Comparison of ENCODE assay signal across 11 mouse cellular contexts in genomic region chr7:45083300-45083890, GRCm38 (mm10). TPM values are rescaled to one million over a fixed set of nuclear protein-coding genes. Genes with fewer than 3 reads are reported as not detected.
DNase-seq lines count a peak whose midpoint lies in the region; ATAC-seq and TF ChIP-seq lines count a peak whose summit lies in the region.
"Had no signal": no experiment of that assay in that cellular context is flagged by ENCODE, and none has a peak within 500 bp of the region (broad histone marks: within the 10 kb centered on the region; RNA-seq: fewer than 3 reads in every experiment).

No protein-coding gene starts in this region.

- 0 out of 2 replicates have a peak, but pooled peaks have one; percentile 37 for TF ChIP-seq POLR2A in bone marrow, adult 2 months (IDR thresholded peaks at IDR 0.05; ENCODE audit: borderline replicate concordance, control insufficient read depth, low read depth, low read length)

- WGBS in bone marrow, adult 2 months, result 35% methylated on average over 22 of the region's 22 CpGs
- 37% methylated on average over 22 of the region's 22 CpGs for WGBS in liver, embryonic 14.5 days (ENCODE audit: insufficient replicate concordance)

- DNase-seq in layer of hippocampus, adult 2 months (ENCODE audit: low spot score in 2 of 2), result no peak
- no peak for DNase-seq in layer of hippocampus, postnatal 25 days (ENCODE audit: extremely low spot score in 1 of 2, low spot score in 1 of 2)
- DNase-seq in liver, embryonic 14.5 days (ENCODE audit: low read depth in 3 of 3, low spot score in 3 of 3), result no peak
- DNase-seq in cerebellum, adult 9-11 months, result no peak
- no peak for DNase-seq in B cell, adult 2 months
- no peak for DNase-seq in right cerebral cortex, postnatal 10 days (ENCODE audit: low spot score in 2 of 2)
- DNase-seq: cerebellum, adult 11 months; retina, postnatal 1 day had no signal

- peaks cover 50% of the 10 kb centered on the region for H3K36me3 ChIP-seq in E14TG2a.4 (ENCODE audit: insufficient read depth, low read length)
- H3K36me3 ChIP-seq in liver, embryonic 14.5 days (replicated peaks; ENCODE audit: control insufficient read depth, insufficient read depth, low read depth), result no peaks in the 10 kb centered on the region

- H3K4me3 ChIP-seq in layer of hippocampus, adult 2 months, result peak overlapping the region; percentile 13; the same call in 1 of the 2 replicates
- H3K4me3 ChIP-seq in E14TG2a.4 (replicated peaks; ENCODE audit: low read length), result peak overlapping the region; percentile 55
- peak overlapping the region; percentile 50 for H3K4me3 ChIP-seq in bone marrow, adult 2 months (replicated peaks; ENCODE audit: control insufficient read depth, low read depth, low read length)
- peak overlapping the region in 1 of 2 experiments; percentile 23; a peak in 2 of 4 replicates for H3K4me3 ChIP-seq in liver, embryonic 14.5 days (ENCODE audit: insufficient read depth in 1 of 2, low read depth in 2 of 2, low read length in 2 of 2)

- H3K27me3 ChIP-seq in E14TG2a.4 (ENCODE audit: insufficient read depth, low read length), result no peaks in the 10 kb centered on the region
- no peaks in the 10 kb centered on the region for H3K27me3 ChIP-seq in liver, embryonic 14.5 days (ENCODE audit: control insufficient read depth, insufficient read depth, low read length)

- peak overlapping the region; percentile 73; the same call in 1 of the 2 replicates for H3K27ac ChIP-seq in layer of hippocampus, adult 2 months
- peak overlapping the region; percentile 53 for H3K27ac ChIP-seq in bone marrow, adult 2 months (ENCODE audit: control insufficient read depth, insufficient read depth, low read depth, low read length, poor library complexity)
- H3K27ac ChIP-seq in liver, embryonic 14.5 days, result no peak overlapping the region

- H3K4me2 ChIP-seq in liver, embryonic 14.5 days (ENCODE audit: low read depth), result peak overlapping the region; percentile 51
- H3K4me2 ChIP-seq: hindbrain, embryonic 14.5 days had no signal

- no peaks in the 10 kb centered on the region for H3K9me3 ChIP-seq in E14TG2a.4 (ENCODE audit: low read length)
- no peaks in the 10 kb centered on the region for H3K9me3 ChIP-seq in liver, embryonic 14.5 days (ENCODE audit: control insufficient read depth, low read length)

- no peak for ATAC-seq in liver, embryonic 14.5 days (ENCODE audit: insufficient read depth)

- TF ChIP-seq CTCF in layer of hippocampus, adult 2 months (conservative IDR thresholded peaks at IDR 0.05), result no peak
- TF ChIP-seq CTCF in E14TG2a.4 (conservative IDR thresholded peaks at IDR 0.05; ENCODE audit: low read length), result no peak
- no peak for TF ChIP-seq CTCF in bone marrow, adult 2 months (IDR thresholded peaks at IDR 0.05; ENCODE audit: control insufficient read depth, insufficient read depth, low read length)
- TF ChIP-seq CTCF in liver, embryonic 14.5 days (IDR thresholded peaks at IDR 0.05; ENCODE audit: low read depth), result no peak

- TF ChIP-seq EP300 in liver, embryonic 14.5 days (IDR thresholded peaks at IDR 0.05; ENCODE audit: low read depth), result no peak

- H3K4me1 ChIP-seq in E14TG2a.4 (replicated peaks; ENCODE audit: low read depth, low read length), result peaks cover 71% of the 10 kb centered on the region
- peaks cover 3% of the 10 kb centered on the region; the same call in 1 of the 2 replicates for H3K4me1 ChIP-seq in bone marrow, adult 2 months (ENCODE audit: control insufficient read depth, insufficient read depth, low read length)
- H3K4me1 ChIP-seq in liver, embryonic 14.5 days (replicated peaks; ENCODE audit: control insufficient read depth in 2 of 2, insufficient read depth in 2 of 2, low read length in 1 of 2), result peaks cover 3 to 10% of the 10 kb centered on the region in 2 experiments; a peak in 3 of 4 replicates

- no peak overlapping the region for H3K9ac ChIP-seq in liver, embryonic 14.5 days (replicated peaks)
- H3K9ac ChIP-seq: hindbrain, embryonic 14.5 days had no signal

RNA-seq across cellular contexts. Expression of gene Rcn3, which starts 8.6 kb away (rescaled TPM):
- total RNA-seq in layer of hippocampus, adult 2 months (2021), result 10 to 100 TPM in 1 of 2 experiments, 1 to 10 TPM in 1; 7.5 to 11.7 TPM
- 1 to 10 TPM; 9.6 to 9.7 TPM for total RNA-seq in layer of hippocampus, postnatal 25 days (2021)
- 10.6 and 16.0 TPM in 2 replicates for polyA plus RNA-seq in bone marrow, adult 2 months (2011; ENCODE audit: insufficient read depth, insufficient read length, low replicate concordance, missing spikeins)
- 20.1 and 20.6 TPM in 2 replicates for polyA plus RNA-seq in liver, embryonic 14.5 days (2012; rRNA removed)
- 19.2 and 21.5 TPM in 2 replicates for polyA plus RNA-seq in liver, embryonic 14.5 days (2014; fragmentation: Nextera tagmentation; extraction: Ambion mirVana)

RNA-seq across cellular contexts. Expression of gene Fcgrt, which starts 20.3 kb away (rescaled TPM):
- 10 to 100 TPM; 17.8 to 19.0 TPM for total RNA-seq in layer of hippocampus, adult 2 months (2021)
- 10 to 100 TPM; 18.1 to 21.0 TPM for total RNA-seq in layer of hippocampus, postnatal 25 days (2021)
- polyA plus RNA-seq in bone marrow, adult 2 months (2011; ENCODE audit: insufficient read depth, insufficient read length, low replicate concordance, missing spikeins), result 13.9 and 19.1 TPM in 2 replicates
- polyA plus RNA-seq in liver, embryonic 14.5 days (2012; rRNA removed), result 14.9 and 16.3 TPM in 2 replicates
- 35.5 and 35.6 TPM in 2 replicates for polyA plus RNA-seq in liver, embryonic 14.5 days (2014; fragmentation: Nextera tagmentation; extraction: Ambion mirVana)

RNA-seq across cellular contexts. Expression of gene Prrg2, which starts 20.9 kb away (rescaled TPM):
- total RNA-seq in layer of hippocampus, adult 2 months (2021), result 1 to 10 TPM; 5.7 to 8.4 TPM
- total RNA-seq in layer of hippocampus, postnatal 25 days (2021), result 1 to 10 TPM; 5.6 to 6.6 TPM
- polyA plus RNA-seq in bone marrow, adult 2 months (2011; ENCODE audit: insufficient read depth, insufficient read length, low replicate concordance, missing spikeins), result 13.8 and 18.2 TPM in 2 replicates
- 8.5 and 10.1 TPM in 2 replicates for polyA plus RNA-seq in liver, embryonic 14.5 days (2012; rRNA removed)
- 6.2 and 7.3 TPM in 2 replicates for polyA plus RNA-seq in liver, embryonic 14.5 days (2014; fragmentation: Nextera tagmentation; extraction: Ambion mirVana)

RNA-seq across cellular contexts. Expression of gene Nosip, which starts 21.2 kb away (rescaled TPM):
- total RNA-seq in layer of hippocampus, adult 2 months (2021), result 10 to 100 TPM; 54.2 to 57.7 TPM
- total RNA-seq in layer of hippocampus, postnatal 25 days (2021), result 10 to 100 TPM; 49.8 to 59.4 TPM
- 31.8 and 44.8 TPM in 2 replicates for polyA plus RNA-seq in bone marrow, adult 2 months (2011; ENCODE audit: insufficient read depth, insufficient read length, low replicate concordance, missing spikeins)
- polyA plus RNA-seq in liver, embryonic 14.5 days (2012; rRNA removed), result 24.5 and 26.4 TPM in 2 replicates
- 23.1 and 27.4 TPM in 2 replicates for polyA plus RNA-seq in liver, embryonic 14.5 days (2014; fragmentation: Nextera tagmentation; extraction: Ambion mirVana)

RNA-seq across cellular contexts. Expression of gene Prr12, which starts 30.7 kb away (rescaled TPM):
- total RNA-seq in layer of hippocampus, adult 2 months (2021), result 10 to 100 TPM; 77.6 to 81.4 TPM
- total RNA-seq in layer of hippocampus, postnatal 25 days (2021), result 10 to 100 TPM; 67.9 to 81.7 TPM
- polyA plus RNA-seq in bone marrow, adult 2 months (2011; ENCODE audit: insufficient read depth, insufficient read length, low replicate concordance, missing spikeins), result 8.6 and 14.3 TPM in 2 replicates
- polyA plus RNA-seq in liver, embryonic 14.5 days (2012; rRNA removed), result 1.8 and 2.6 TPM in 2 replicates
- polyA plus RNA-seq in liver, embryonic 14.5 days (2014; fragmentation: Nextera tagmentation; extraction: Ambion mirVana), result 1.9 and 2.2 TPM in 2 replicates
